Comparison of ENCODE assay signal across 9 mouse cellular contexts in the genomic region with DNA sequence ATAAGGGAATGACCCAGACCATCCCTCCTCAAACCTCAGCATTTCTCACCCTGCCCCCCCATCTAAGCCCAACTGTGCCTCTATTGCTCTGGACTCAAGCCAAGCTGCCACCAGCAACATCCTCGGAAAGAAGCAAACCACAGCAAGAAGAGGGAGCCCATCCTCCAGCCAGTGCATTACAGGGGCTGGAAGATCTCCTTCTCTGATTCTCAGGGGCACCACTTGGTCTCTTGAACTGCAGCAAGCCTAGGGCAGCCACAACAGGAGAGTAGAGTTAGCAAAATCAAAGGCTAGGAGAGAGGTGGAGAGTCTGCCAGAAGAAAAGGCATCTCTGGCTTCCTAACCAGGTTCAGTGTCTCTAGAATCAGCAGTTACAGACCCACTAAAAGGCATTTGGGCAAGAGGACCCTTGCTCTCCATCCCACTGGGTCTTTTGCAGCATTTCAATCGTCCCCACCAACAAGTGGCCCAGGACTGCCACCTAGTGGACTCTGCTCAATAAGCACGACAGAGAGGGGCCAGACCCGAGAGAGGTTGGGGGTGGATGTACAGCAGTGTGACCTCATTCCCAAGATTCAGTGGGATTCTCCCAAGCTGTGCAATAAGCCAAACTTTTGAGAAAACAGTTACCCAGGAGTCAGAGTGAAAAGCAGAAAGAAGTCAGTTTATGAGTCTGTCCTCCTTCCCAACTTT. TPM values are rescaled to one million over a fixed set of nuclear protein-coding genes. Genes with fewer than 3 reads are reported as not detected.
DNase-seq lines count a peak whose midpoint lies in the region; ATAC-seq and TF ChIP-seq lines count a peak whose summit lies in the region.
"Had no signal": no experiment of that assay in that cellular context is flagged by ENCODE, and none has a peak within 500 bp of the region (broad histone marks: within the 10 kb centered on the region; RNA-seq: fewer than 3 reads in every experiment).

No protein-coding gene starts in this region.

- peak; percentile 79 for TF ChIP-seq CTCF in bone marrow, adult 2 months (IDR thresholded peaks at IDR 0.05; ENCODE audit: control insufficient read depth, insufficient read depth, low read length)
- peak; percentile 83 for TF ChIP-seq CTCF in embryonic fibroblast, embryonic 13.5 days (IDR thresholded peaks at IDR 0.05; ENCODE audit: borderline replicate concordance, insufficient read depth, low read length)
- peak; percentile 92 for TF ChIP-seq CTCF in liver, postnatal 0 days (IDR thresholded peaks at IDR 0.05; ENCODE audit: low read depth)

- H3K4me2 ChIP-seq in heart, embryonic 16.5 days (ENCODE audit: low read depth, low read length), result no peak overlapping the region
- no peak overlapping the region for H3K4me2 ChIP-seq in liver, postnatal 0 days (ENCODE audit: low read depth, low read length)

- no peak for TF ChIP-seq POLR2A in bone marrow, adult 2 months (IDR thresholded peaks at IDR 0.05; ENCODE audit: borderline replicate concordance, control insufficient read depth, low read depth, low read length)
- no peak for TF ChIP-seq POLR2A in embryonic fibroblast, embryonic 13.5 days (IDR thresholded peaks at IDR 0.05; ENCODE audit: low read depth, low read length)

- no peak overlapping the region for H3K27ac ChIP-seq in bone marrow, adult 2 months (ENCODE audit: control insufficient read depth, insufficient read depth, low read depth, low read length, poor library complexity)
- H3K27ac ChIP-seq in embryonic fibroblast, embryonic 13.5 days (ENCODE audit: insufficient read depth, low read length), result no peak overlapping the region
- H3K27ac ChIP-seq in heart, embryonic 16.5 days (ENCODE audit: low read length), result no peak overlapping the region
- H3K27ac ChIP-seq in liver, postnatal 0 days (ENCODE audit: low read depth), result no peak overlapping the region

- 13% methylated on average over 4 of the region's 4 CpGs for WGBS in bone marrow, adult 2 months
- 6% methylated on average over 4 of the region's 4 CpGs for WGBS in heart, embryonic 16.5 days
- 17% methylated on average over 4 of the region's 4 CpGs for WGBS in liver, postnatal 0 days (ENCODE audit: insufficient replicate concordance)

- no peaks in the 10 kb centered on the region; the same call in 1 of the 2 replicates for H3K27me3 ChIP-seq in heart, embryonic 16.5 days (ENCODE audit: control insufficient read depth, insufficient read depth, low read length)
- no peaks in the 10 kb centered on the region for H3K27me3 ChIP-seq in liver, postnatal 0 days (ENCODE audit: insufficient read depth, low read length)

- H3K9ac ChIP-seq in heart, embryonic 16.5 days (ENCODE audit: low read length), result no peak overlapping the region
- no peak overlapping the region for H3K9ac ChIP-seq in liver, postnatal 0 days (replicated peaks)

- DNase-seq in CD4-positive helper T cell, adult 2 months (ENCODE audit: low read depth, low spot score), result peak; percentile 38
- peak; percentile 76 to 84 for DNase-seq in kidney, postnatal 25 days
- peak; percentile 77 for DNase-seq in liver, postnatal 0 days
- DNase-seq in ovary, adult 18-20 months (ENCODE audit: low spot score), result peak; percentile 33
- peak; percentile 30 to 75 for DNase-seq in thymus, postnatal 10 days (ENCODE audit: low spot score in 2 of 2)

- TF ChIP-seq EP300 in liver, postnatal 0 days (IDR thresholded peaks at IDR 0.05; ENCODE audit: low read depth), result no peak

- no peak overlapping the region for H3K4me3 ChIP-seq in bone marrow, adult 2 months (replicated peaks; ENCODE audit: control insufficient read depth, low read depth, low read length)
- no peak overlapping the region for H3K4me3 ChIP-seq in embryonic fibroblast, embryonic 13.5 days (ENCODE audit: insufficient read depth, low read length)
- no peak overlapping the region for H3K4me3 ChIP-seq in heart, embryonic 16.5 days (ENCODE audit: low read length)
- H3K4me3 ChIP-seq in liver, postnatal 0 days (ENCODE audit: low read depth, low read length), result no peak overlapping the region
- H3K4me3 ChIP-seq: erythroblast, embryonic 14.5 days had no signal

- peak; percentile 37; the same call in 1 of the 2 replicates for ATAC-seq in heart, embryonic 16.5 days (replicated peaks; ENCODE audit: extremely low read depth, insufficient read depth, low FRiP score)
- no peak for ATAC-seq in liver, postnatal 0 days

- H3K36me3 ChIP-seq in heart, embryonic 16.5 days (ENCODE audit: control insufficient read depth, insufficient read depth), result no peaks in the 10 kb centered on the region
- no peaks in the 10 kb centered on the region for H3K36me3 ChIP-seq in liver, postnatal 0 days (replicated peaks; ENCODE audit: insufficient read depth, low read length)

- H3K9me3 ChIP-seq in heart, embryonic 16.5 days (replicated peaks; ENCODE audit: control insufficient read depth, low read length), result no peaks in the 10 kb centered on the region
- H3K9me3 ChIP-seq in liver, postnatal 0 days (ENCODE audit: low read length), result no peaks in the 10 kb centered on the region

- no peaks in the 10 kb centered on the region for H3K4me1 ChIP-seq in bone marrow, adult 2 months (ENCODE audit: control insufficient read depth, insufficient read depth, low read length)
- peaks cover 6% of the 10 kb centered on the region; the same call in 1 of the 2 replicates for H3K4me1 ChIP-seq in embryonic fibroblast, embryonic 13.5 days (ENCODE audit: control insufficient read depth, insufficient read depth, low read length)
- peaks cover 29% of the 10 kb centered on the region for H3K4me1 ChIP-seq in heart, embryonic 16.5 days (ENCODE audit: control insufficient read depth, insufficient read depth, low read length)
- no peaks in the 10 kb centered on the region for H3K4me1 ChIP-seq in liver, postnatal 0 days (ENCODE audit: insufficient read depth)

RNA-seq across cellular contexts. Expression of a gene that starts 42.3 kb away (rescaled TPM):
- 7.3 and 7.8 TPM in 2 replicates for polyA plus RNA-seq in bone marrow, adult 2 months (2011; ENCODE audit: insufficient read depth, insufficient read length, low replicate concordance, missing spikeins)
- 11.6 and 14.4 TPM in 2 replicates for polyA plus RNA-seq in embryonic fibroblast, embryonic 13.5 days (2011; ENCODE audit: insufficient read length, low read depth, missing spikeins)
- polyA plus RNA-seq in heart, embryonic 16.5 days (2015; fragmentation: Nextera tagmentation; extraction: Ambion mirVana), result 58.1 TPM in 2 replicates
- 8.4 and 8.8 TPM in 2 replicates for polyA plus RNA-seq in liver, postnatal 0 days (2015; fragmentation: Nextera tagmentation; extraction: Ambion mirVana)
